Mouse (Mus musculus) MEL (cell line): ENCODE data around the gene Gm20431.

ENCODE experiments used
- CTCF ChIP-seq, 3 experiments: IDR thresholded peaks in 2 of 3; conservative IDR thresholded peaks in 1 of 3; 2 replicates each; pipeline ENCODE4 v1.5.1; 2011 to 2012; ENCODE audit warnings: low read length in 3 of 3, low read depth in 2 of 3, mild to moderate bottlenecking in 2 of 3, improper control_type of control experiment in 1 of 3, inconsistent platforms in 1 of 3, mixed read lengths in 1 of 3, moderate library complexity in 1 of 3; ENCODE audit not compliant: control insufficient read depth in 1 of 3, insufficient read depth in 1 of 3, poor library complexity in 1 of 3, severe bottlenecking in 1 of 3
- E2F4 ChIP-seq: IDR thresholded peaks from 2 replicates; pipeline ENCODE4 v1.6.1; 2011; ENCODE audit warnings: low read depth, low read length, improper control_type of control experiment, borderline replicate concordance
- EP300 ChIP-seq, 2 experiments: IDR thresholded peaks; 2 replicates each; pipeline ENCODE4 v1.6.1; 2011; ENCODE audit warnings: improper control_type of control experiment in 2 of 2, low read length in 2 of 2, low read depth in 1 of 2, mild to moderate bottlenecking in 1 of 2
- HCFC1 ChIP-seq: IDR thresholded peaks from 2 replicates; pipeline ENCODE4 v1.6.1; 2012; ENCODE audit warnings: low read depth, mild to moderate bottlenecking, inconsistent platforms, low read length, improper control_type of control experiment, moderate library complexity
- MEF2A ChIP-seq: IDR thresholded peaks from 2 replicates; pipeline ENCODE4 v1.6.1; 2014; ENCODE audit warnings: low read depth, mild to moderate bottlenecking, inconsistent platforms, low read length, improper control_type of control experiment; ENCODE audit not compliant: poor library complexity, insufficient replicate concordance, severe bottlenecking; ENCODE audit errors: extremely low read depth
- POLR2A ChIP-seq, 2 experiments: IDR thresholded peaks; 2 replicates each; pipeline ENCODE4 v1.6.1; 2011 to 2012; ENCODE audit warnings: low read length in 2 of 2, mild to moderate bottlenecking in 2 of 2, control low read depth in 1 of 2, improper control_type of control experiment in 1 of 2, low read depth in 1 of 2, moderate library complexity in 1 of 2; ENCODE audit not compliant: control insufficient read depth in 1 of 2, insufficient read depth in 1 of 2, poor library complexity in 1 of 2

GRCm38 (mm10) chr2:167671101-167671633 is 9.9 kb upstream of the Gm20431 start:
- TF ChIP-seq POLR2A (IDR thresholded peaks at IDR 0.05; ENCODE audit: control insufficient read depth in 1 of 2, insufficient read depth in 1 of 2, low read depth in 1 of 2, low read length in 2 of 2, poor library complexity in 1 of 2) (no peak), CTCF (IDR thresholded peaks at IDR 0.05 in 2 of 3, conservative IDR thresholded peaks at IDR 0.05 in 1 of 3; ENCODE audit: control insufficient read depth in 1 of 3, insufficient read depth in 1 of 3, low read depth in 2 of 3, low read length in 3 of 3, poor library complexity in 1 of 3, severe bottlenecking in 1 of 3) (no peak), HCFC1 (no peak), MEF2A (no peak), E2F4 (no peak), EP300 (IDR thresholded peaks at IDR 0.05; ENCODE audit: low read depth in 1 of 2, low read length in 2 of 2) (no peak)
